Mouse (Mus musculus) forebrain, postnatal 0 days (tissue): ENCODE results near the gene Resf1. TPM values are rescaled to one million over a fixed set of nuclear protein-coding genes. Genes with fewer than 3 reads are reported as not detected.
"Not testable (repeated sequence)": the region's sequence is repeated elsewhere in the genome, so short reads cannot be mapped to it uniquely, and the experiment has no call there.

Source experiments
- ATAC-seq: fragments of 200-750 bp; cut with Nextera tagmentation; 2 replicates; pipeline ENCODE4 v1.8.0; 2017; ENCODE audit warnings: mild to moderate bottlenecking, moderate library complexity
- DNase-seq: peaks from one replicate; pipeline ENCODE4 v3.0.0-alpha.2; 2015
- H3K27ac ChIP-seq: fragments of 300-500 bp; sonication (generic); 2 replicates; pipeline ENCODE4 v1.5.1; 2014; ENCODE audit warnings: low read depth, mild to moderate bottlenecking, antibody characterized with exemption, low read length, moderate library complexity, mixed read lengths
- H3K27me3 ChIP-seq: fragments of 300-500 bp; sonication (generic); 2 replicates; pipeline ENCODE4 v1.6.1; 2014; ENCODE audit warnings: mild to moderate bottlenecking, low read length, mixed read lengths; ENCODE audit not compliant: insufficient read depth
- H3K36me3 ChIP-seq: fragments of 300-500 bp; sonication (generic); 2 replicates; pipeline ENCODE4 v1.6.1; 2014; ENCODE audit warnings: mild to moderate bottlenecking, moderate library complexity; ENCODE audit not compliant: insufficient read depth
- H3K4me1 ChIP-seq: fragments of 300-500 bp; sonication (generic); 2 replicates; pipeline ENCODE4 v1.6.1; 2014; ENCODE audit warnings: antibody characterized with exemption; ENCODE audit not compliant: insufficient read depth
- H3K4me2 ChIP-seq: fragments of 300-500 bp; sonication (generic); 2 replicates; pipeline ENCODE4 v1.6.1; 2014; ENCODE audit warnings: low read depth, mild to moderate bottlenecking, moderate library complexity
- H3K4me3 ChIP-seq: fragments of 300-500 bp; sonication (generic); 2 replicates; pipeline ENCODE4 v1.5.1; 2014; ENCODE audit warnings: low read depth, low read length, mixed read lengths
- H3K9ac ChIP-seq: fragments of 300-500 bp; sonication (generic); 2 replicates; pipeline ENCODE4 v1.6.1; 2014; ENCODE audit warnings: mild to moderate bottlenecking
- H3K9me3 ChIP-seq: fragments of 300-500 bp; sonication (generic); 2 replicates; pipeline ENCODE4 v1.6.1; 2016; ENCODE audit warnings: low read length
- CTCF ChIP-seq: sonication (generic); IDR thresholded peaks from 2 replicates; pipeline ENCODE4 v1.5.1; 2016; ENCODE audit warnings: antibody characterized with exemption, control low read depth, low read depth
- WGBS: fragments of 180-500 bp; shearing (Covaris S2); extraction: QIAGEN DNeasy Blood & Tissue Kit; methylation state at CpG from one replicate; pipeline ENCODE4 v1.1.7; 2014; 5-methylcytosine and 5-hydroxymethylcytosine counted together
- polyA plus RNA-seq: library from polyadenylated mRNA; unstranded; fragments of >200 nt; fragmentation: Nextera tagmentation; extraction: Ambion mirVana; gene quantifications from 2 replicates; pipeline ENCODE4 v1.2.1, GENCODE M21; 2015
- total RNA-seq: library from RNA; depleted of rRNA; stranded (reverse); fragments of >200 nt; gene quantifications from 2 replicates; pipeline ENCODE4 v1.2.3, GENCODE M21; 2014

Resf1 gene
- total and polyA plus RNA-seq, 2 experiments from 2014 or later, result 24.0 to 32.8 TPM

DNA sequence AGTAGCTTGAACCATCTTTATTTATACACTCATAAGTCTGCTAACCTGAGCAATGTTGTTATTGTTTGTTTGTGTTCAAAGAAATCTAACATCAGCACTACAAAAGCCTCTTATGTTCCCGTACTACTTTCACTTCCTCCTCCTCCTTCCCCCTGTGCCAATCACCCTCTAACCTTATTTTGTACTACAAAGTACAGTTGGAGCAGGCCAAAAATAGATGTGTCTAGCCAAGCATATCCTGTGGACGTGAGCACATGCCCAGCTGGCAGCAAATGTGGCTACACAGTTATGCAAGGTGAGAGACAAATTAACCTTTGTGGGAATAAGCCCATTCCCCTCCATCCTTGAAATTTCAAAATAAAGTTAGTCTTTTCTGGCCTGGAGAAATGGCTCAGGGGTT is 34.6 kb downstream of the Resf1 start:
- DNase-seq (no peak), ATAC-seq (no peak)
- Histone ChIP-seq H3K27me3 (no peaks in the 10 kb centered on the region), H3K9ac (no peak overlapping the region), H3K4me3 (no peak overlapping the region), H3K9me3 (peaks cover 3% of the 10 kb centered on the region; the same call in 1 of the 2 replicates), H3K27ac (no peak overlapping the region), H3K4me1 (no peaks in the 10 kb centered on the region), H3K36me3 (no peaks in the 10 kb centered on the region), H3K4me2 (no peak overlapping the region)
- TF ChIP-seq CTCF, result no peak
- 49% methylated on average over 2 of the region's 2 CpGs for WGBS

DNA sequence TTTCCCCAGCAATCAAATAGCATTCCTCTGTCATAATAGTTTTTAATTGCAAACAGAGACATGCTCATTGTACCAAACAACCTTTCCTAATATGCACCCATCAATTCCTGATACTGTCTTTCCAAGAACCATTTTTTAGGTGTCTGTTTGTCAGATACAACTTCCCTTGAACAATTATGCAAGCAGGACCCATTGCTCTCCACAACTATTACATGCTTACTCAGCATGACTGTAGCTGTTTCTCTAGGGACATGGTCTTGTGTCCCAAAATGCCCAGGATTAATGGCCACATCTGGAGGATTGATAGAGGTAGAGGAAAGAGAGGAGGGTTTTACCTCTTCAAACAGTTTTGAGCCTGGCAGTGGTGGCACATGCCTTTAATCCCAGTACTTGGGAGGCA is 35.2 kb downstream of the Resf1 start:
- Histone ChIP-seq H3K4me1 (no peaks in the 10 kb centered on the region), H3K9ac (no peak overlapping the region), H3K9me3 (no peaks in the 10 kb centered on the region; the same call in 1 of the 2 replicates), H3K36me3 (no peaks in the 10 kb centered on the region), H3K27me3 (no peaks in the 10 kb centered on the region), H3K27ac (no peak overlapping the region), H3K4me3 (no peak overlapping the region), H3K4me2 (no peak overlapping the region)
- TF ChIP-seq CTCF, result no peak
- DNase-seq, result no peak
- no peak for ATAC-seq

DNA sequence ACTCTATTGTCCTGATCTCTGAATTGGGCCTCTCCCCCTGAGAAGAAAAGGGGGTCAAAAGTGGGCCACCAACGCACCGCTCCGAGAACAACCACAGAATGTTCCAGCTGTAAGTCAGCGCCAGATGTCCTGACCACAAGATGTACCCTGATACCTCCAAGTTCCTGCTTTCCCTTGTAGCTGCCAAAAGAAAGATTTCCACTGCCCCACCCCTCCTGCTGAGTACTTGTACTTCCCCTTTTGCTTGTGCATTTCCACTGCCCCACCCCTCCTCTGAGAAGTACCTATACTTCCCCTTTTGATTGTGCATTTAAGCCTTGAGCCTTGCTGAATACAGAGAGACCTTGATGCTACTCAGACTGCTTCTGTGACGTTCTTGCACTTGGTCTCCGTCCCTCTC is 39.0 kb downstream of the Resf1 start:
- WGBS, result 93% methylated on average over 6 of the region's 6 CpGs
- not testable (repeated sequence) for H3K9ac ChIP-seq, DNase-seq, H3K27me3 ChIP-seq, H3K36me3 ChIP-seq, H3K4me3 ChIP-seq, H3K4me2 ChIP-seq, H3K9me3 ChIP-seq, ATAC-seq, H3K4me1 ChIP-seq, H3K27ac ChIP-seq

DNA sequence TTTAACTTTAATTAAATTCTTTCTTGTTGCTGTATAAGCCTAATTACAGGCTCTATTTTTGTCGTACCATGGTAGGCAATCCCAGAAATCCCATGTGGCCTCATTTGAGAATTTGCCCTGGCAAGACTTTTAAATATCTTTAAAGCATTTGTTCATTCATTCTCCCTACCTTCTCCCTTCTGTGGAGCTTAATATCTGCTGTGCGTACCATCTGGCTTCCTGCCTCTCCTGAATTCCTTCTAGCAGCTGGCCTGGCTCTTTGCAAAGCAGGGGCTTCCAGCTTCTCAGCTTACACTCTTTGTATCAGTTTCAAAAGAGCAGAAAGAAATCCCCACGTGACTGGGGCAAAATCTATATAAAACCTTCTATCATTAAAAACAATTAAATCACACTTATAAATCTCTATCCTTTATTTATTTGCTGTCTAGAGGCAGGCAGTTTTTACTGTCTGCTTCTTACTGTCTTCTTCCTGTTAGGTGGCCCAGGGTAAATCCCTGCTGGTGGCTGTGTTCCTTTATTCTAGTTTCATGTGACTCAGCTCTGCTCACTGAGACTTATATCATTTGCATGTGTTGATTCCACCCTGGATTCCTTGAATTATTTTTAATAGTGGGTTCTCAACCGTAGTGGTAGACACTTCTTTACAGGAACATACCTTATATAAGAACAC is 45.7 kb downstream of the Resf1 start:
- no peaks in the 10 kb centered on the region for H3K9me3 ChIP-seq
- ATAC-seq, result no peak
- WGBS, result 38% methylated on average over 4 of the region's 4 CpGs
- no peak overlapping the region for H3K4me3 ChIP-seq
- H3K36me3 ChIP-seq, result no peaks in the 10 kb centered on the region
- TF ChIP-seq CTCF, result no peak
- no peak overlapping the region for H3K27ac ChIP-seq
- H3K4me2 ChIP-seq, result no peak overlapping the region
- peak; percentile 14 for DNase-seq
- no peaks in the 10 kb centered on the region for H3K4me1 ChIP-seq
- H3K27me3 ChIP-seq, result no peaks in the 10 kb centered on the region
- no peak overlapping the region for H3K9ac ChIP-seq

DNA sequence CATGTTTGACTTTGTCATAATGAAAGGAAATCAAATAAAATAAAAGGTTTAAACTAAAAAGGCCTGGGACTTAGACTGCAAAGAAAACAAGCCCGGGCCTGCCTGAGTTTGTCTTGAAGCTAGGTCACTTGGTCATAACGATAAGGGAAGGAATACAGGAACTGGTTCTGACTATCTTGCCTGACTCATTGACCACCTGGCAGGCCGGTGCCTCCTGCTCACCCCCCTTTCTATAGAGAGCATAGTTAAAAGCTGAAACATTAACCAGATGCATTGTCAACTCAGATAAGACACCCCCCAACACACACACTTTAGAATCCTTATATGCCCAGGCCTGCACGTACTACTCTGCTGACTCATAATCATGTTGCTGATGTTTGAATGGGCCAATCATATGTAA is 46.6 kb downstream of the Resf1 start:
- H3K9me3 ChIP-seq, H3K4me3 ChIP-seq, H3K36me3 ChIP-seq, H3K27me3 ChIP-seq, ATAC-seq, H3K9ac ChIP-seq, H3K4me2 ChIP-seq, H3K27ac ChIP-seq, DNase-seq, H3K4me1 ChIP-seq: not testable (repeated sequence)
- 90% methylated on average over 4 of the region's 4 CpGs for WGBS

DNA sequence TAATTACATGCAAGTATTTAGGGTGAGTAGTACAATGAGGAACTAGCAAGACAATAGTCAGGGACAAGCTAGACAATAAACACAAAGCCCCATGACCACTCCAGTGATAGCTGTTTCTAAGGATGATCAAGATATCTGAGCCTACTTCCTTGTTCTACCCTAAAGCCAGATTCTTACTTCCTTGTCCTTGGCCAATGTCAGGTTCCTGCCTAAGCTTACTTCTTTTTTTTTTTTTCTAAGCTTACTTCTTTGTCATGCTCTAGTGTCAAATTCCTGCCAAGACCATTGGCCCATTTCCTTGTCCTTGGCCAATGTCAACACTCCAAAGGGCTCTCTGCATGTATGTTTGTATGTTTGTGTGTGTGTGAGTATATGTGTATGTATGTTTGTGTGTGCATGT is 47.9 kb downstream of the Resf1 start:
- no peaks in the 10 kb centered on the region for H3K36me3 ChIP-seq
- no peaks in the 10 kb centered on the region for H3K4me1 ChIP-seq
- TF ChIP-seq CTCF, result no peak
- H3K4me2 ChIP-seq, result no peak overlapping the region
- no peaks in the 10 kb centered on the region for H3K9me3 ChIP-seq
- no peak for DNase-seq
- H3K4me3 ChIP-seq, result no peak overlapping the region
- no peak for ATAC-seq
- no peaks in the 10 kb centered on the region for H3K27me3 ChIP-seq
- H3K27ac ChIP-seq, result no peak overlapping the region
- H3K9ac ChIP-seq, result no peak overlapping the region

DNA sequence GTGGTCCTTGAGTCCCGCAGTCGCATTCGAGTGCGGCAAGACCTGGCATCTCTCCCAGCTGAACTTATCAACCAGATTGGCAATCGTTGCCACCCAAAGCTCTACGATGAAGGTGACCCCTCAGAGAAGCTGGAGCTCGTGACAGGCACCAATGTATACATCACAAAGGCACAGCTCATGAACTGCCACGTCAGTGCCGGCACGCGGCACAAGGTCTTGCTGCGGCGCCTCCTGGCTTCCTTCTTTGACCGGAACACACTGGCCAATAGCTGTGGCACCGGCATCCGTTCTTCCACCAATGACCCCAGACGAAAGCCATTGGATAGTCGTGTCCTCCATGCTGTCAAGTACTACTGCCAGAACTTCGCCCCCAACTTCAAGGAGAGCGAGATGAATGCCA is 53.3 kb downstream of the Resf1 start:
- H3K4me1 ChIP-seq, H3K36me3 ChIP-seq, H3K9me3 ChIP-seq, H3K27ac ChIP-seq, H3K27me3 ChIP-seq, H3K9ac ChIP-seq, ATAC-seq, DNase-seq, H3K4me3 ChIP-seq, H3K4me2 ChIP-seq: not testable (repeated sequence)
- 96% methylated on average over 18 of the region's 20 CpGs for WGBS

DNA sequence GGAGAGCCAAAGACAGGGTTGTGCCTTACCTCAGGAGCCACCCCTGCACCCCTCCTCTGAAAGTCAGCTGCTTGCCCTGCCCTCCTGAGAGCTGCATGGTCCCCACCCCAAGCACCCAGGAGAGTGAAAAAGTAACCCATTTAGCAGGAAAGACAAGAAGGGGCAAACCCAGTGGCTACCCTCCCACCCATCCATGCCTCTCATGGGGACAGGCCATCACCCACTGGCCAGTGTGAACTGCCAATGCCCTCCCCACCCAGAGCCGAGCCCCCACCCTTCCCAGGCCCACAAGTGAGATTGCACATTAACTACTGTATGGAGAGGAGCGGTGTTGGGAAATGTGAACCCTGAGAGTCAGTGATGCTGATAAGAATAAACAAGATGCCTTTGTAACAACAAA is 56.8 kb downstream of the Resf1 start:
- H3K36me3 ChIP-seq, H3K27me3 ChIP-seq, H3K9ac ChIP-seq, ATAC-seq, H3K4me3 ChIP-seq, H3K4me1 ChIP-seq, DNase-seq, H3K9me3 ChIP-seq, H3K4me2 ChIP-seq, H3K27ac ChIP-seq: not testable (repeated sequence)
- WGBS, result 85% methylated on average over 2 of the region's 2 CpGs
